Comparison of ENCODE assay signal across 11 mouse cellular contexts in genomic region chr2:68465266-68466123, GRCm38 (mm10). TPM values are rescaled to one million over a fixed set of nuclear protein-coding genes. Genes with fewer than 3 reads are reported as not detected.
DNase-seq lines count a peak whose midpoint lies in the region; ATAC-seq and TF ChIP-seq lines count a peak whose summit lies in the region.
"Had no signal": no experiment of that assay in that cellular context is flagged by ENCODE, and none has a peak within 500 bp of the region (broad histone marks: within the 10 kb centered on the region; RNA-seq: fewer than 3 reads in every experiment).

No protein-coding gene starts in this region.

- ATAC-seq in heart, embryonic 11.5 days (replicated peaks; ENCODE audit: insufficient number of reproducible peaks, low FRiP score, low TSS enrichment): no peak
- ATAC-seq in lung, postnatal 0 days: peak; percentile 67
- no peak for ATAC-seq in inflammation-experienced regulatory T-cells, adult 6 months
- ATAC-seq: forebrain, postnatal 0 days had no signal

- peaks cover 52% of the 10 kb centered on the region for H3K4me1 ChIP-seq in heart, embryonic 11.5 days (ENCODE audit: control insufficient read depth, insufficient read depth, low read length)
- peaks cover 10% of the 10 kb centered on the region for H3K4me1 ChIP-seq in brown adipose tissue, adult 24 weeks (ENCODE audit: control insufficient read depth, insufficient read depth, insufficient read length, low read length)
- peaks cover 4% of the 10 kb centered on the region; the same call in 1 of the 2 replicates for H3K4me1 ChIP-seq in lung, postnatal 0 days (ENCODE audit: insufficient read depth, low read depth, low read length)

- peak overlapping the region; percentile 35 for H3K4me2 ChIP-seq in heart, embryonic 11.5 days
- H3K4me2 ChIP-seq in lung, postnatal 0 days (replicated peaks; ENCODE audit: low read depth, low read length): peak overlapping the region; percentile 14; the same call in 1 of the 2 replicates
- H3K4me2 ChIP-seq: limb, embryonic 12.5 days had no signal

- peak overlapping the region; percentile 88 for H3K27ac ChIP-seq in heart, embryonic 11.5 days (ENCODE audit: low read depth, low read length)
- H3K27ac ChIP-seq in brown adipose tissue, adult 24 weeks (replicated peaks; ENCODE audit: low read depth, low read length): 0 out of 2 replicates have a peak overlapping the region, but pooled peaks have one; percentile 0
- H3K27ac ChIP-seq in lung, postnatal 0 days (ENCODE audit: low read length): peak overlapping the region; percentile 71
- H3K27ac ChIP-seq: limb, embryonic 12.5 days had no signal

- WGBS in heart, embryonic 11.5 days (ENCODE audit: insufficient replicate concordance): 42% methylated on average over 19 of the region's 19 CpGs
- WGBS in lung, postnatal 0 days: 34% methylated on average over 19 of the region's 19 CpGs

- H3K4me3 ChIP-seq in heart, embryonic 11.5 days (ENCODE audit: low read depth, low read length): no peak overlapping the region
- no peak overlapping the region for H3K4me3 ChIP-seq in brown adipose tissue, adult 24 weeks (ENCODE audit: insufficient read depth, low read depth, low read length)
- no peak overlapping the region for H3K4me3 ChIP-seq in lung, postnatal 0 days (ENCODE audit: low read depth, low read length)
- H3K4me3 ChIP-seq: limb, embryonic 12.5 days had no signal

- peak; percentile 21 to 82 for DNase-seq in adrenal gland, adult (ENCODE audit: inconsistent age in 2 of 2, low spot score in 1 of 2)
- no peak for DNase-seq in adrenal gland, adult 18-20 months (ENCODE audit: low spot score in 2 of 2)
- DNase-seq in heart, adult 8-10 months (ENCODE audit: low spot score): no peak
- peak; percentile 45 for DNase-seq in lung, postnatal 0 days (ENCODE audit: low spot score)
- no peak for DNase-seq in adrenal gland, adult 8-10 months
- DNase-seq: forebrain, postnatal 0 days; layer of hippocampus, adult 9-11 months had no signal

- no peaks in the 10 kb centered on the region for H3K9me3 ChIP-seq in heart, embryonic 11.5 days (replicated peaks; ENCODE audit: control insufficient read depth, low read length)
- H3K9me3 ChIP-seq in lung, postnatal 0 days (ENCODE audit: low read length): no peaks in the 10 kb centered on the region
- H3K9me3 ChIP-seq: limb, embryonic 12.5 days had no signal

- peak overlapping the region; percentile 0; the same call in 1 of the 2 replicates for H3K9ac ChIP-seq in heart, embryonic 11.5 days (ENCODE audit: low read depth, low read length)
- H3K9ac ChIP-seq in lung, postnatal 0 days (replicated peaks; ENCODE audit: low read depth): no peak overlapping the region
- H3K9ac ChIP-seq: forebrain, postnatal 0 days; limb, embryonic 12.5 days had no signal

- H3K27me3 ChIP-seq in heart, embryonic 11.5 days (ENCODE audit: control insufficient read depth, insufficient read depth, low read length): no peaks in the 10 kb centered on the region
- no peaks in the 10 kb centered on the region for H3K27me3 ChIP-seq in lung, postnatal 0 days (replicated peaks; ENCODE audit: insufficient read depth, low read length)

- no peak for TF ChIP-seq CTCF in lung, postnatal 0 days (IDR thresholded peaks at IDR 0.05)

- TF ChIP-seq EP300 in lung, postnatal 0 days (IDR thresholded peaks at IDR 0.05): no peak

- 0 out of 2 replicates have a peak, but pooled peaks cover 2% of the 10 kb centered on the region for H3K36me3 ChIP-seq in heart, embryonic 11.5 days (ENCODE audit: control insufficient read depth, insufficient read depth, low read length)
- no peaks in the 10 kb centered on the region for H3K36me3 ChIP-seq in lung, postnatal 0 days (ENCODE audit: insufficient read depth, low read length)
- H3K36me3 ChIP-seq: limb, embryonic 12.5 days had no signal

RNA-seq across cellular contexts. Expression of gene Stk39, which starts 6.6 kb away (rescaled TPM):
- total RNA-seq in adrenal gland, adult 18-20 months (2021): 10 to 100 TPM; 48.1 to 55.6 TPM
- 58.3 and 66.5 TPM in 2 replicates for polyA plus RNA-seq in heart, embryonic 11.5 days (2014; fragmentation: Nextera tagmentation; extraction: Ambion mirVana)
- total RNA-seq in heart, adult 8-10 months (2022): 10 to 100 TPM; 63.7 to 93.6 (median 79.1) TPM
- 16.0 and 16.7 TPM in 2 replicates for polyA plus RNA-seq in brown adipose tissue, adult 24 weeks (2012; ENCODE audit: insufficient read depth, insufficient read length, missing spikeins)
- polyA plus RNA-seq in lung, postnatal 0 days (2015; fragmentation: Nextera tagmentation; extraction: Ambion mirVana): 11.8 and 12.0 TPM in 2 replicates
- 10 to 100 TPM; 18.2 to 26.0 (median 18.6) TPM for polyA plus RNA-seq in inflammation-experienced regulatory T-cells, adult 6 months (2017; shearing (Covaris generic))
- 100 to 1,000 TPM in 1 of 4 experiments, 10 to 100 TPM in 3; 59.8 to 101 (median 73.8) TPM for total RNA-seq in adrenal gland, adult 8-10 months (2022)

Comparison
In these comparisons a context has a peak if more than half of its experiments do, and no peak if none do; other contexts are left out.
1. DNase-seq: peak in adrenal gland, adult (2 of 2) and lung, postnatal 0 days (single experiment); none in adrenal gland, adult 18-20 months (0 of 2), heart, adult 8-10 months (single experiment) and adrenal gland, adult 8-10 months (single experiment).
2. H3K27ac ChIP-seq: peak in every context shown above with its lines; median percentile 88 in heart, embryonic 11.5 days; 71 in lung, postnatal 0 days; 0 in brown adipose tissue, adult 24 weeks.